Mouse (Mus musculus) erythroid progenitor cell, adult 5-6 weeks (primary cell): ENCODE data around the gene Arfrp1. TPM values are rescaled to one million over a fixed set of nuclear protein-coding genes. Genes with fewer than 3 reads are reported as not detected.

Experiments used
- ATAC-seq: replicated peaks from 2 replicates; pipeline ENCODE4 v1.8.0; 2016; ENCODE audit warnings: moderate number of reproducible peaks, mild to moderate bottlenecking, moderate TSS enrichment, inconsistent platforms; ENCODE audit not compliant: poor library complexity, low FRiP score, severe bottlenecking
- total RNA-seq, 2 experiments: library from RNA; stranded (forward) in 1 of 2; stranded (reverse) in 1 of 2; fragments of 150-400 nt in 1 of 2; fragments of 186-747, 209-891 nt in 1 of 2; gene quantifications; 2 replicates each; pipeline versions ENCODE4 v1.2.3 to v1.2.4; 2015 to 2017; ENCODE audit warnings: low replicate concordance in 2 of 2

Arfrp1 gene
- total RNA-seq, 2 experiments from 2014 or later = 9.0 to 14.3 TPM

DNA sequence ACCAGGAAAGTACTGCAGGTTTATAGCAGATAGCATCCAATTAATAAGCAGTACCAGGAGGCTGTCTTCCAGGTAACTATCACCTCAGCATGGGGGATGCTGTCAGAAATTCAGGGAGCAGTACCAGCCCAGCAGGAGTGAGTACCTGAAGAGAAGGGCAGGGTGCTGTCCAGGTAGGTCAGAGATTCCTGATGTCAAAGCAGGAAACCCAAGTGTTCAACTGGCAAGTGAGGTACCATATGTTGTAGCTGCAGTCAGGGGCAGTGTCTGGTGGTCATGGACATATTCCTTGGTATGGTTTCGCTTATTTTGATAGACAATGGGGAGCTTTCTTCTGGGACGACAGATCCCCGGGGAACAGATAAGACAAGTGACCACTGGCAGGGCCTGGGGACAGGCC is 52.8 kb downstream of the Arfrp1 start:
- no peak for ATAC-seq

Other genes starting within 250 kb of the Arfrp1 start
- gene Kcnq2, start 230.1 kb downstream of the Arfrp1 start, total RNA-seq (2015; ENCODE audit: low replicate concordance) = not detected in 2 replicates
- gene Kcnq2, start 230.1 kb downstream of the Arfrp1 start, total RNA-seq (2017; ENCODE audit: low replicate concordance) = not detected in 2 replicates
- not detected in 2 replicates for gene Eef1a2, start 208.4 kb downstream of the Arfrp1 start, total RNA-seq (2015; ENCODE audit: low replicate concordance)
- gene Eef1a2, start 208.4 kb downstream of the Arfrp1 start, total RNA-seq (2017; ENCODE audit: low replicate concordance) = not detected in 2 replicates
- 80.4 and 90.5 TPM in 2 replicates for gene Ppdpf, start 178.2 kb downstream of the Arfrp1 start, total RNA-seq (2015; ENCODE audit: low replicate concordance)
- 24.1 and 26.0 TPM in 2 replicates for gene Ppdpf, start 178.2 kb downstream of the Arfrp1 start, total RNA-seq (2017; ENCODE audit: low replicate concordance)
- gene Ptk6, start 162.6 kb downstream of the Arfrp1 start, total RNA-seq (2015; ENCODE audit: low replicate concordance) = not detected in 2 replicates
- gene Ptk6, start 162.6 kb downstream of the Arfrp1 start, total RNA-seq (2017; ENCODE audit: low replicate concordance) = not detected in 2 replicates
- not detected in 2 replicates for gene Srms, start 152.2 kb downstream of the Arfrp1 start, total RNA-seq (2015; ENCODE audit: low replicate concordance)
- gene Srms, start 152.2 kb downstream of the Arfrp1 start, total RNA-seq (2017; ENCODE audit: low replicate concordance) = 0.77 TPM in 1 of 2 replicates, not detected in the other
- gene Fndc11, start 145.4 kb downstream of the Arfrp1 start, total RNA-seq (2015; ENCODE audit: low replicate concordance) = 2.5 TPM in 1 of 2 replicates, not detected in the other
- not detected in 2 replicates for gene Fndc11, start 145.4 kb downstream of the Arfrp1 start, total RNA-seq (2017; ENCODE audit: low replicate concordance)
- gene Helz2, start 123.4 kb downstream of the Arfrp1 start, total RNA-seq (2015; ENCODE audit: low replicate concordance) = 15.1 and 15.5 TPM in 2 replicates
- gene Helz2, start 123.4 kb downstream of the Arfrp1 start, total RNA-seq (2017; ENCODE audit: low replicate concordance) = 10.1 and 15.4 TPM in 2 replicates
- gene Gmeb2, start 77.4 kb downstream of the Arfrp1 start, total RNA-seq (2015; ENCODE audit: low replicate concordance) = 33.1 and 57.3 TPM in 2 replicates
- gene Gmeb2, start 77.4 kb downstream of the Arfrp1 start, total RNA-seq (2017; ENCODE audit: low replicate concordance) = 29.0 and 55.1 TPM in 2 replicates
- not detected in 2 replicates for gene Stmn3, start 50.9 kb downstream of the Arfrp1 start, total RNA-seq (2015; ENCODE audit: low replicate concordance)
- not detected in 2 replicates for gene Stmn3, start 50.9 kb downstream of the Arfrp1 start, total RNA-seq (2017; ENCODE audit: low replicate concordance)
- 63.3 and 80.4 TPM in 2 replicates for gene Rtel1, start 45.7 kb downstream of the Arfrp1 start, total RNA-seq (2015; ENCODE audit: low replicate concordance)
- 52.0 and 60.7 TPM in 2 replicates for gene Rtel1, start 45.7 kb downstream of the Arfrp1 start, total RNA-seq (2017; ENCODE audit: low replicate concordance)
- 2.9 and 10.1 TPM in 2 replicates for gene Zgpat, start 476 bp downstream of the Arfrp1 start, total RNA-seq (2015; ENCODE audit: low replicate concordance)
- 11.2 and 15.4 TPM in 2 replicates for gene Zgpat, start 476 bp downstream of the Arfrp1 start, total RNA-seq (2017; ENCODE audit: low replicate concordance)
- gene Lime1, start 14.7 kb upstream of the Arfrp1 start, total RNA-seq (2015; ENCODE audit: low replicate concordance) = 4.6 and 37.5 TPM in 2 replicates
- 11.7 and 13.2 TPM in 2 replicates for gene Lime1, start 14.7 kb upstream of the Arfrp1 start, total RNA-seq (2017; ENCODE audit: low replicate concordance)
- 12.2 and 12.3 TPM in 2 replicates for gene Zbtb46, start 94.0 kb upstream of the Arfrp1 start, total RNA-seq (2015; ENCODE audit: low replicate concordance)
- gene Zbtb46, start 94.0 kb upstream of the Arfrp1 start, total RNA-seq (2017; ENCODE audit: low replicate concordance) = 7.5 and 15.5 TPM in 2 replicates
- gene Abhd16b, start 127.8 kb upstream of the Arfrp1 start, total RNA-seq (2015; ENCODE audit: low replicate concordance) = not detected in 2 replicates
- gene Abhd16b, start 127.8 kb upstream of the Arfrp1 start, total RNA-seq (2017; ENCODE audit: low replicate concordance) = not detected in 2 replicates
- gene Tpd52l2, start 131.7 kb upstream of the Arfrp1 start, total RNA-seq (2015; ENCODE audit: low replicate concordance) = 19.8 and 23.5 TPM in 2 replicates
- 45.3 and 90.6 TPM in 2 replicates for gene Tpd52l2, start 131.7 kb upstream of the Arfrp1 start, total RNA-seq (2017; ENCODE audit: low replicate concordance)
- gene Dnajc5, start 155.1 kb upstream of the Arfrp1 start, total RNA-seq (2015; ENCODE audit: low replicate concordance) = 14.1 and 25.2 TPM in 2 replicates
- gene Dnajc5, start 155.1 kb upstream of the Arfrp1 start, total RNA-seq (2017; ENCODE audit: low replicate concordance) = 21.4 and 23.3 TPM in 2 replicates
- gene Uckl1, start 219.5 kb upstream of the Arfrp1 start, total RNA-seq (2015; ENCODE audit: low replicate concordance) = 26.4 and 37.1 TPM in 2 replicates
- gene Uckl1, start 219.5 kb upstream of the Arfrp1 start, total RNA-seq (2017; ENCODE audit: low replicate concordance) = 15.2 and 30.2 TPM in 2 replicates
- 11.7 and 13.0 TPM in 2 replicates for gene Prpf6, start 226.5 kb upstream of the Arfrp1 start, total RNA-seq (2015; ENCODE audit: low replicate concordance)
- 28.1 and 33.1 TPM in 2 replicates for gene Prpf6, start 226.5 kb upstream of the Arfrp1 start, total RNA-seq (2017; ENCODE audit: low replicate concordance)
- gene Zfp512b, start 227.4 kb upstream of the Arfrp1 start, total RNA-seq (2015; ENCODE audit: low replicate concordance) = 2.5 and 14.8 TPM in 2 replicates
- gene Zfp512b, start 227.4 kb upstream of the Arfrp1 start, total RNA-seq (2017; ENCODE audit: low replicate concordance) = 0.39 and 4.2 TPM in 2 replicates
- 4.0 TPM in 1 of 2 replicates, not detected in the other for gene Samd10, start 233.8 kb upstream of the Arfrp1 start, total RNA-seq (2015; ENCODE audit: low replicate concordance)
- gene Samd10, start 233.8 kb upstream of the Arfrp1 start, total RNA-seq (2017; ENCODE audit: low replicate concordance) = 0.08 and 0.77 TPM in 2 replicates